Mouse (Mus musculus) fat pad, adult 2 months (tissue): ENCODE measurements at regions not wholly inside any gene's neighbourhood (a gene's known extent, or its start where the extent isn't known, plus 50 kb on each side); places are given as distances from the start of the nearest gene placed in this dataset.
"Not testable (repeated sequence)": the region's sequence is repeated elsewhere in the genome, so short reads cannot be mapped to it uniquely, and the experiment has no call there.

ENCODE experiments used
- DNase-seq: peaks from one replicate; pipeline ENCODE4 v3.0.0-alpha.2; 2011; ENCODE audit warnings: low read depth, low spot score; ENCODE audit errors: extremely low read depth

GRCm38 (mm10) chr8:60728339-60728738 lies 95.7 kb downstream of the Mfap3l start:
- no peak for DNase-seq

GRCm38 (mm10) chr8:60732545-60732944 lies 99.9 kb downstream of the Mfap3l start:
- DNase-seq = no peak

- no peak for DNase-seq
These were observed 103.3 kb downstream of the Mfap3l start for GRCm38 (mm10) chr8:60735961-60736360.

- no peak for DNase-seq
These were observed 103.8 kb downstream of the Mfap3l start for GRCm38 (mm10) chr8:60736401-60736800.

GRCm38 (mm10) chr8:60736913-60737312 lies 104.3 kb downstream of the Mfap3l start:
- DNase-seq = no peak

GRCm38 (mm10) chr8:60737616-60738015 lies 105.0 kb downstream of the Mfap3l start:
- no peak for DNase-seq

GRCm38 (mm10) chr8:60745877-60746276 lies 113.2 kb downstream of the Mfap3l start:
- peak; percentile 47 for DNase-seq

GRCm38 (mm10) chr8:60746486-60746885 lies 113.9 kb downstream of the Mfap3l start:
- peak; percentile 31 for DNase-seq

- no peak for DNase-seq
These were observed 123.2 kb downstream of the Mfap3l start for GRCm38 (mm10) chr8:60755704-60756415.

- no peak for DNase-seq
These were observed 126.3 kb upstream of the Hpf1 start for GRCm38 (mm10) chr8:60763959-60764358.

GRCm38 (mm10) chr8:60773350-60773749 lies 116.9 kb upstream of the Hpf1 start:
- DNase-seq = peak; percentile 94

GRCm38 (mm10) chr8:60776251-60776650 lies 114.0 kb upstream of the Hpf1 start:
- DNase-seq = not testable (repeated sequence)

- DNase-seq = no peak
These were observed 105.2 kb upstream of the Hpf1 start for GRCm38 (mm10) chr8:60785049-60785448.

GRCm38 (mm10) chr8:60790453-60790852 lies 99.8 kb upstream of the Hpf1 start:
- DNase-seq = no peak

GRCm38 (mm10) chr8:60792518-60792917 lies 97.7 kb upstream of the Hpf1 start:
- no peak for DNase-seq

GRCm38 (mm10) chr8:60804787-60805186 lies 85.4 kb upstream of the Hpf1 start:
- no peak for DNase-seq

- DNase-seq = peak; percentile 46
These were observed 83.4 kb upstream of the Hpf1 start for GRCm38 (mm10) chr8:60806772-60807171.

- DNase-seq = no peak
These were observed 80.4 kb upstream of the Hpf1 start for GRCm38 (mm10) chr8:60809806-60810205.

GRCm38 (mm10) chr8:60810955-60811354 lies 79.3 kb upstream of the Hpf1 start:
- no peak for DNase-seq

GRCm38 (mm10) chr8:60825676-60826442 lies 64.4 kb upstream of the Hpf1 start:
- no peak for DNase-seq

GRCm38 (mm10) chr8:60827241-60827640 lies 63.0 kb upstream of the Hpf1 start:
- DNase-seq = no peak

- DNase-seq = no peak
These were observed 61.1 kb upstream of the Hpf1 start for GRCm38 (mm10) chr8:60829093-60829492.
